Mouse (Mus musculus): Measurements from ENCODE around the gene Parg.

Gene Parg

GRCm38 (mm10) chr14:32249616-32250015 lies 47.9 kb downstream of the Parg start:
- H3K27me3 ChIP-seq (ENCODE audit: insufficient read depth, low read length): no peaks in the 10 kb centered on the region
- TF ChIP-seq NANOG (IDR thresholded peaks at IDR 0.05; ENCODE audit: borderline replicate concordance, low read length) (no peak), POU5F1 (IDR thresholded peaks at IDR 0.05; ENCODE audit: borderline replicate concordance, low read length) (no peak), CTCF (conservative IDR thresholded peaks at IDR 0.05; ENCODE audit: low read length) (no peak)
- H3K4me3 ChIP-seq (replicated peaks; ENCODE audit: low read length): no peak overlapping the region
- H3K4me1 ChIP-seq (replicated peaks; ENCODE audit: low read depth, low read length): no peaks in the 10 kb centered on the region; the same call in 1 of the 2 replicates
- H3K9me3 ChIP-seq (ENCODE audit: low read length): no peaks in the 10 kb centered on the region
- peaks cover 40% of the 10 kb centered on the region for H3K36me3 ChIP-seq (ENCODE audit: insufficient read depth, low read length)

GRCm38 (mm10) chr14:32260830-32261229 lies 59.1 kb downstream of the Parg start:
- no peaks in the 10 kb centered on the region for H3K9me3 ChIP-seq (ENCODE audit: low read length)
- H3K27me3 ChIP-seq (ENCODE audit: insufficient read depth, low read length): no peaks in the 10 kb centered on the region
- TF ChIP-seq NANOG (IDR thresholded peaks at IDR 0.05; ENCODE audit: borderline replicate concordance, low read length) (no peak), CTCF (conservative IDR thresholded peaks at IDR 0.05; ENCODE audit: low read length) (no peak), POU5F1 (IDR thresholded peaks at IDR 0.05; ENCODE audit: borderline replicate concordance, low read length) (no peak)
- no peaks in the 10 kb centered on the region for H3K4me1 ChIP-seq (replicated peaks; ENCODE audit: low read depth, low read length)
- no peak overlapping the region for H3K4me3 ChIP-seq (replicated peaks; ENCODE audit: low read length)
- H3K36me3 ChIP-seq (ENCODE audit: insufficient read depth, low read length): peaks cover 75% of the 10 kb centered on the region

GRCm38 (mm10) chr14:32261741-32262140 lies 60.0 kb downstream of the Parg start:
- TF ChIP-seq NANOG (IDR thresholded peaks at IDR 0.05; ENCODE audit: borderline replicate concordance, low read length) (no peak), CTCF (conservative IDR thresholded peaks at IDR 0.05; ENCODE audit: low read length) (no peak), POU5F1 (IDR thresholded peaks at IDR 0.05; ENCODE audit: borderline replicate concordance, low read length) (no peak)
- H3K36me3 ChIP-seq (ENCODE audit: insufficient read depth, low read length): peaks cover 73% of the 10 kb centered on the region
- no peak overlapping the region for H3K4me3 ChIP-seq (replicated peaks; ENCODE audit: low read length)
- no peaks in the 10 kb centered on the region for H3K4me1 ChIP-seq (replicated peaks; ENCODE audit: low read depth, low read length)
- H3K27me3 ChIP-seq (ENCODE audit: insufficient read depth, low read length): no peaks in the 10 kb centered on the region
- H3K9me3 ChIP-seq (ENCODE audit: low read length): no peaks in the 10 kb centered on the region

GRCm38 (mm10) chr14:32268999-32269398 lies 67.2 kb downstream of the Parg start:
- H3K9me3 ChIP-seq (ENCODE audit: low read length): no peaks in the 10 kb centered on the region
- H3K27me3 ChIP-seq (ENCODE audit: insufficient read depth, low read length): no peaks in the 10 kb centered on the region
- TF ChIP-seq NANOG (IDR thresholded peaks at IDR 0.05; ENCODE audit: borderline replicate concordance, low read length): peak; percentile 87; the same call in 1 of the 2 replicates
- no peak for TF ChIP-seq POU5F1 (IDR thresholded peaks at IDR 0.05; ENCODE audit: borderline replicate concordance, low read length)
- H3K36me3 ChIP-seq (ENCODE audit: insufficient read depth, low read length): peaks cover 64% of the 10 kb centered on the region
- no peak overlapping the region for H3K4me3 ChIP-seq (replicated peaks; ENCODE audit: low read length)
- peaks cover 18% of the 10 kb centered on the region for H3K4me1 ChIP-seq (replicated peaks; ENCODE audit: low read depth, low read length)

GRCm38 (mm10) chr14:32269589-32269988 lies 67.8 kb downstream of the Parg start:
- TF ChIP-seq CTCF (conservative IDR thresholded peaks at IDR 0.05; ENCODE audit: low read length) (no peak), NANOG (IDR thresholded peaks at IDR 0.05; ENCODE audit: borderline replicate concordance, low read length) (no peak), POU5F1 (IDR thresholded peaks at IDR 0.05; ENCODE audit: borderline replicate concordance, low read length) (no peak)

GRCm38 (mm10) chr14:32301622-32302021 lies 99.9 kb downstream of the Parg start:
- Histone ChIP-seq H3K4me1 (replicated peaks; ENCODE audit: low read depth, low read length) (peaks cover 17% of the 10 kb centered on the region), H3K9me3 (ENCODE audit: low read length) (no peaks in the 10 kb centered on the region), H3K27me3 (ENCODE audit: insufficient read depth, low read length) (no peaks in the 10 kb centered on the region), H3K36me3 (ENCODE audit: insufficient read depth, low read length) (peaks cover 28% of the 10 kb centered on the region), H3K4me3 (replicated peaks; ENCODE audit: low read length) (no peak overlapping the region)
- TF ChIP-seq NANOG (IDR thresholded peaks at IDR 0.05; ENCODE audit: borderline replicate concordance, low read length) (no peak), POU5F1 (IDR thresholded peaks at IDR 0.05; ENCODE audit: borderline replicate concordance, low read length) (no peak), CTCF (conservative IDR thresholded peaks at IDR 0.05; ENCODE audit: low read length) (no peak)

More at GRCm38 (mm10) chr14:32269589-32269988, 67.8 kb downstream of the Parg start:
- Histone ChIP-seq H3K9me3 (ENCODE audit: low read length) (no peaks in the 10 kb centered on the region), H3K4me3 (replicated peaks; ENCODE audit: low read length) (no peak overlapping the region), H3K27me3 (ENCODE audit: insufficient read depth, low read length) (no peaks in the 10 kb centered on the region), H3K4me1 (replicated peaks; ENCODE audit: low read depth, low read length) (peaks cover 18% of the 10 kb centered on the region), H3K36me3 (ENCODE audit: insufficient read depth, low read length) (peaks cover 62% of the 10 kb centered on the region)

- Histone ChIP-seq H3K27me3 (ENCODE audit: insufficient read depth, low read length) (no peaks in the 10 kb centered on the region), H3K4me1 (replicated peaks; ENCODE audit: low read depth, low read length) (peaks cover 17% of the 10 kb centered on the region), H3K4me3 (replicated peaks; ENCODE audit: low read length) (no peak overlapping the region), H3K36me3 (ENCODE audit: insufficient read depth, low read length) (peaks cover 21% of the 10 kb centered on the region), H3K9me3 (ENCODE audit: low read length) (no peaks in the 10 kb centered on the region)
- TF ChIP-seq NANOG (IDR thresholded peaks at IDR 0.05; ENCODE audit: borderline replicate concordance, low read length) (no peak), CTCF (conservative IDR thresholded peaks at IDR 0.05; ENCODE audit: low read length) (no peak), POU5F1 (IDR thresholded peaks at IDR 0.05; ENCODE audit: borderline replicate concordance, low read length) (no peak)
Measured at GRCm38 (mm10) chr14:32302423-32302822, 100.7 kb downstream of the Parg start.

- H3K4me1 ChIP-seq (replicated peaks; ENCODE audit: low read depth, low read length): peaks cover 19% of the 10 kb centered on the region
- no peak for TF ChIP-seq NANOG (IDR thresholded peaks at IDR 0.05; ENCODE audit: borderline replicate concordance, low read length)
- H3K36me3 ChIP-seq (ENCODE audit: insufficient read depth, low read length): no peaks in the 10 kb centered on the region; the same call in none of the 2 replicates
- H3K9me3 ChIP-seq (ENCODE audit: low read length): no peaks in the 10 kb centered on the region
- no peaks in the 10 kb centered on the region for H3K27me3 ChIP-seq (ENCODE audit: insufficient read depth, low read length)
- H3K4me3 ChIP-seq (replicated peaks; ENCODE audit: low read length): no peak overlapping the region
Measured at GRCm38 (mm10) chr14:32304921-32305320, 103.2 kb downstream of the Parg start.

- H3K4me3 ChIP-seq (replicated peaks; ENCODE audit: low read length): no peak overlapping the region
- no peaks in the 10 kb centered on the region for H3K27me3 ChIP-seq (ENCODE audit: insufficient read depth, low read length)
- H3K36me3 ChIP-seq (ENCODE audit: insufficient read depth, low read length): no peaks in the 10 kb centered on the region
- no peak for TF ChIP-seq POU5F1 (IDR thresholded peaks at IDR 0.05; ENCODE audit: borderline replicate concordance, low read length)
- peak; percentile 40 for TF ChIP-seq CTCF (conservative IDR thresholded peaks at IDR 0.05; ENCODE audit: low read length)
- H3K4me1 ChIP-seq (replicated peaks; ENCODE audit: low read depth, low read length): peaks cover 39% of the 10 kb centered on the region
- no peaks in the 10 kb centered on the region for H3K9me3 ChIP-seq (ENCODE audit: low read length)
Measured at GRCm38 (mm10) chr14:32309876-32310275, 108.1 kb downstream of the Parg start.

All from E14TG2a.4 (cell line).